Mouse (Mus musculus) liver, embryonic 12.5 days (tissue): ENCODE data around the gene Tk2. TPM values are rescaled to one million over a fixed set of nuclear protein-coding genes. Genes with fewer than 3 reads are reported as not detected.
A peak's percentile ranks its signal among the peaks of the same experiment; 100 is the strongest.
"Not testable (repeated sequence)": the region's sequence is repeated elsewhere in the genome, so short reads cannot be mapped to it uniquely, and the experiment has no call there.

Experiments
- ATAC-seq: fragments of 200-750 bp; cut with Nextera tagmentation; 2 replicates; pipeline ENCODE4 v1.8.0; 2017; ENCODE audit warnings: moderate number of reproducible peaks, mild to moderate bottlenecking, moderate library complexity
- H3K27ac ChIP-seq: fragments of 300-500 bp; sonication (generic); 2 replicates; pipeline ENCODE4 v1.5.1; 2016; ENCODE audit warnings: mild to moderate bottlenecking
- H3K27me3 ChIP-seq: fragments of 300-500 bp; sonication (generic); replicated peaks from 2 replicates; pipeline ENCODE4 v1.6.1; 2016; ENCODE audit warnings: mild to moderate bottlenecking, moderate library complexity
- H3K36me3 ChIP-seq: fragments of 300-500 bp; sonication (generic); 2 replicates; pipeline ENCODE4 v1.6.1; 2016; ENCODE audit warnings: mild to moderate bottlenecking, moderate library complexity
- H3K4me1 ChIP-seq: fragments of 300-500 bp; sonication (generic); 2 replicates; pipeline ENCODE4 v1.6.1; 2016
- H3K4me2 ChIP-seq: fragments of 300-500 bp; sonication (generic); 2 replicates; pipeline ENCODE4 v1.6.1; 2016; ENCODE audit warnings: mild to moderate bottlenecking, moderate library complexity
- H3K4me3 ChIP-seq: fragments of 300-500 bp; sonication (generic); 2 replicates; pipeline ENCODE4 v1.5.1; 2016; ENCODE audit warnings: mild to moderate bottlenecking, moderate library complexity
- H3K9ac ChIP-seq: fragments of 300-500 bp; sonication (generic); 2 replicates; pipeline ENCODE4 v1.6.1; 2016; ENCODE audit warnings: mild to moderate bottlenecking, moderate library complexity
- H3K9me3 ChIP-seq: fragments of 300-500 bp; sonication (generic); replicated peaks from 2 replicates; pipeline ENCODE4 v1.6.1; 2016; ENCODE audit warnings: mild to moderate bottlenecking, moderate library complexity
- WGBS: fragments of 180-500 bp; shearing (Covaris S2); methylation state at CpG from one replicate; pipeline ENCODE4 v1.1.7; 2016; ENCODE audit not compliant: insufficient replicate concordance; 5-methylcytosine and 5-hydroxymethylcytosine counted together
- polyA plus RNA-seq: library from polyadenylated mRNA; unstranded; fragments of >200 nt; fragmentation: Nextera tagmentation; extraction: Ambion mirVana; gene quantifications from 2 replicates; pipeline ENCODE4 v1.2.1, GENCODE M21; 2016

Tk2 gene
- polyA plus RNA-seq = 8.1 and 9.1 TPM in 2 replicates

GRCm38 (mm10) chr8:104248276-104248675 lies at the start of gene Tk2:
Gene Tk2 (minus strand): TSS chr8:104248558.
- peak within 1 kb of the TSS; percentile 70 for H3K27ac ChIP-seq
- WGBS = under 1% methylated on average over 28 of the region's 28 CpGs
- peaks cover 42% of the 10 kb centered on the region for H3K4me1 ChIP-seq
- peak; percentile 86 for ATAC-seq
- peak within 1 kb of the TSS; percentile 92 for H3K4me2 ChIP-seq
- H3K27me3 ChIP-seq = no peaks in the 10 kb centered on the region
- peak within 1 kb of the TSS; percentile 84 for H3K4me3 ChIP-seq
- peaks cover under 1% of the 10 kb centered on the region; the same call in 1 of the 2 replicates for H3K36me3 ChIP-seq
- H3K9ac ChIP-seq = peak within 1 kb of the TSS; percentile 82
- H3K9me3 ChIP-seq = no peaks in the 10 kb centered on the region

GRCm38 (mm10) chr8:104294396-104294795 lies 46.0 kb upstream of the Tk2 start:
- H3K9ac ChIP-seq = no peak overlapping the region
- no peaks in the 10 kb centered on the region for H3K9me3 ChIP-seq
- H3K36me3 ChIP-seq = no peaks in the 10 kb centered on the region
- H3K4me2 ChIP-seq = no peak overlapping the region
- no peaks in the 10 kb centered on the region; the same call in 1 of the 2 replicates for H3K27me3 ChIP-seq
- 55% methylated on average over 1 of the region's 1 CpGs for WGBS
- no peak for ATAC-seq
- H3K4me1 ChIP-seq = peaks cover 3% of the 10 kb centered on the region; the same call in 1 of the 2 replicates
- no peak overlapping the region for H3K27ac ChIP-seq
- H3K4me3 ChIP-seq = no peak overlapping the region

GRCm38 (mm10) chr8:104293081-104293480 lies 44.7 kb upstream of the Tk2 start, which contains the start of gene Cmtm2a:
Gene Cmtm2a (minus strand): TSS chr8:104293181.
- H3K4me2 ChIP-seq, H3K9me3 ChIP-seq, H3K4me3 ChIP-seq, ATAC-seq, H3K36me3 ChIP-seq, H3K27me3 ChIP-seq, H3K9ac ChIP-seq, H3K27ac ChIP-seq, H3K4me1 ChIP-seq: not testable (repeated sequence)
- WGBS = 65% methylated on average over 12 of the region's 12 CpGs

- Histone ChIP-seq H3K4me1 (no peaks in the 10 kb centered on the region), H3K4me2 (no peak overlapping the region), H3K4me3 (no peak overlapping the region), H3K9ac (no peak overlapping the region), H3K27ac (no peak overlapping the region), H3K36me3 (peaks cover 9% of the 10 kb centered on the region), H3K9me3 (no peaks in the 10 kb centered on the region), H3K27me3 (no peaks in the 10 kb centered on the region)
- no peak for ATAC-seq
- 66% methylated on average over 6 of the region's 6 CpGs for WGBS
These were observed 20.6 kb upstream of the Tk2 start for GRCm38 (mm10) chr8:104268937-104269440.

- H3K36me3 ChIP-seq = peaks cover 15% of the 10 kb centered on the region
- no peak overlapping the region for H3K27ac ChIP-seq
- H3K9ac ChIP-seq = no peak overlapping the region
- H3K27me3 ChIP-seq = no peaks in the 10 kb centered on the region
- H3K4me1 ChIP-seq = no peaks in the 10 kb centered on the region
- H3K4me3 ChIP-seq = no peak overlapping the region
- H3K9me3 ChIP-seq = no peaks in the 10 kb centered on the region
- no peak for ATAC-seq
- no peak overlapping the region for H3K4me2 ChIP-seq
These were observed 20.0 kb upstream of the Tk2 start for GRCm38 (mm10) chr8:104268368-104268767.

GRCm38 (mm10) chr8:104264271-104264935 lies 16.0 kb upstream of the Tk2 start:
- H3K9me3 ChIP-seq, ATAC-seq, H3K27me3 ChIP-seq, H3K9ac ChIP-seq, H3K27ac ChIP-seq, H3K4me1 ChIP-seq, H3K4me3 ChIP-seq, H3K4me2 ChIP-seq: not testable (repeated sequence)
- H3K36me3 ChIP-seq = peaks cover 34% of the 10 kb centered on the region
- WGBS = 90% methylated on average over 22 of the region's 22 CpGs

- not testable (repeated sequence) for H3K27ac ChIP-seq, H3K27me3 ChIP-seq, ATAC-seq, H3K4me2 ChIP-seq, H3K9me3 ChIP-seq, H3K4me3 ChIP-seq, H3K4me1 ChIP-seq, H3K9ac ChIP-seq
- 88% methylated on average over 5 of the region's 5 CpGs for WGBS
- H3K36me3 ChIP-seq = peaks cover 58% of the 10 kb centered on the region
These were observed 13.4 kb upstream of the Tk2 start for GRCm38 (mm10) chr8:104261802-104262201.

GRCm38 (mm10) chr8:104253016-104253415 lies 4.7 kb upstream of the Tk2 start:
- Histone ChIP-seq H3K27me3 (no peaks in the 10 kb centered on the region), H3K4me2 (no peak overlapping the region), H3K9me3 (no peaks in the 10 kb centered on the region), H3K4me3 (no peak overlapping the region), H3K4me1 (peaks cover 27% of the 10 kb centered on the region), H3K36me3 (peaks cover 10% of the 10 kb centered on the region), H3K27ac (no peak overlapping the region), H3K9ac (no peak overlapping the region)
- ATAC-seq = no peak
- WGBS = 63% methylated on average over 3 of the region's 3 CpGs

GRCm38 (mm10) chr8:104251461-104251860 lies 3.1 kb upstream of the Tk2 start:
- H3K27me3 ChIP-seq = no peaks in the 10 kb centered on the region
- no peaks in the 10 kb centered on the region for H3K36me3 ChIP-seq
- H3K4me3 ChIP-seq = peak overlapping the region; percentile 71
- 0% methylated on average over 7 of the region's 7 CpGs for WGBS
- H3K27ac ChIP-seq = no peak overlapping the region
- no peak for ATAC-seq
- H3K9me3 ChIP-seq = no peaks in the 10 kb centered on the region
- H3K4me1 ChIP-seq = peaks cover 42% of the 10 kb centered on the region
- peak overlapping the region; percentile 73 for H3K9ac ChIP-seq
- peak overlapping the region; percentile 85 for H3K4me2 ChIP-seq

- H3K4me1 ChIP-seq = peaks cover 42% of the 10 kb centered on the region
- H3K4me3 ChIP-seq = peak within 1 kb of the TSS; percentile 71
- H3K9ac ChIP-seq = peak within 1 kb of the TSS; percentile 73
- 4% methylated on average over 41 of the region's 41 CpGs for WGBS
- ATAC-seq = peak; percentile 86
- peak within 1 kb of the TSS; percentile 83 for H3K27ac ChIP-seq
- H3K9me3 ChIP-seq = no peaks in the 10 kb centered on the region
- peak within 1 kb of the TSS; percentile 85 for H3K4me2 ChIP-seq
- H3K27me3 ChIP-seq = no peaks in the 10 kb centered on the region
- H3K36me3 ChIP-seq = no peaks in the 10 kb centered on the region
These were observed 2.3 kb upstream of the Tk2 start, which contains the start of gene Cklf for GRCm38 (mm10) chr8:104250439-104251367. Gene Cklf (plus strand): TSS chr8:104250861.

- H3K4me2 ChIP-seq = no peak overlapping the region
- H3K27ac ChIP-seq = no peak overlapping the region
- H3K4me1 ChIP-seq = peaks cover 42% of the 10 kb centered on the region
- no peak overlapping the region for H3K4me3 ChIP-seq
- 74% methylated on average over 7 of the region's 7 CpGs for WGBS
- no peak for ATAC-seq
- no peaks in the 10 kb centered on the region for H3K9me3 ChIP-seq
- H3K9ac ChIP-seq = no peak overlapping the region
- H3K27me3 ChIP-seq = no peaks in the 10 kb centered on the region
- no peaks in the 10 kb centered on the region for H3K36me3 ChIP-seq
These were observed 1.2 kb upstream of the Tk2 start for GRCm38 (mm10) chr8:104249442-104249996.
